Mouse (Mus musculus) testis, adult 2 months (tissue): ENCODE data around the gene Carmil1.

Experiments used
- CTCF ChIP-seq: fragments of 200-500 bp; IDR thresholded peaks from 2 replicates; pipeline ENCODE4 v1.5.1; 2012; ENCODE audit warnings: low read depth, mild to moderate bottlenecking, inconsistent platforms, low read length, moderate library complexity; ENCODE audit not compliant: control insufficient read depth, insufficient read depth, insufficient replicate concordance
- POLR2A ChIP-seq: fragments of 200-500 bp; IDR thresholded peaks from 2 replicates; pipeline ENCODE4 v1.6.1; 2012; ENCODE audit warnings: low read depth, mild to moderate bottlenecking, inconsistent platforms, low read length, moderate library complexity; ENCODE audit not compliant: control insufficient read depth

DNA sequence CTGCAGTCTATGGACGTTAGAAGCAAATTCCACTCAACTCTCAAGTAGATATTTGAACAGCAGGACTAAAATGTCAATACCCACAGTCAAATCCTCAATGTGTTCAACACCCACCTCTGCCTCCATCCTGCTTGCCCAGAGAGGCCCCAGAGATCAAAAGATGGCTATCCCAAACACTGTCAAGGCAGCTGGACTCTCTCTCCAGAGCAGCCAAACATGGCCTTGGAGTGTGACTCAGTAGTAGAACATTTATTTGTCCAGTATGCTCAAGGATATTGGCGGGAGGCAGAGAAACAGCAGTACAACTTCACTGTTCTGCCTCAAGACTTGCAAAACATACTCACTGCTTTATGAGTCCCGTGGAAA is 11.5 kb downstream of the Carmil1 start:
- TF ChIP-seq CTCF (no peak), POLR2A (no peak)
